ENCODE assay signal across 16 mouse cellular contexts in genomic region chr5:147068876-147069275, GRCm38 (mm10). TPM values are rescaled to one million over a fixed set of nuclear protein-coding genes. Genes with fewer than 3 reads are reported as not detected.
DNase-seq lines count a peak whose midpoint lies in the region; TF ChIP-seq lines count a peak whose summit lies in the region.
"Had no signal": no experiment of that assay in that cellular context is flagged by ENCODE, and none has a peak within 500 bp of the region (broad histone marks: within the 10 kb centered on the region; RNA-seq: fewer than 3 reads in every experiment).

No protein-coding gene starts in this region.

- no peak overlapping the region for H3K27ac ChIP-seq in kidney, adult 2 months (ENCODE audit: insufficient read depth, low read depth, low read length)
- H3K27ac ChIP-seq: intestine, embryonic 15.5 days; macrophage; neural tube, embryonic 15.5 days had no signal

- intact Hi-C loops in heart, postnatal 25 days (cut with DNase I), result no loop called here

- peaks cover 26% of the 10 kb centered on the region for H3K4me1 ChIP-seq in kidney, adult 2 months (ENCODE audit: control insufficient read depth, insufficient read depth, low read length)
- H3K4me1 ChIP-seq: neural tube, embryonic 15.5 days had no signal

- TF ChIP-seq CTCF in kidney, adult 2 months (conservative IDR thresholded peaks at IDR 0.05; ENCODE audit: insufficient read depth, insufficient read length, low read depth, low read length), result no peak

- H3K4me3 ChIP-seq in kidney, adult 2 months (ENCODE audit: insufficient read depth, low read depth, low read length), result no peak overlapping the region
- H3K4me3 ChIP-seq: intestine, embryonic 15.5 days; neural tube, embryonic 15.5 days had no signal

- no peaks in the 10 kb centered on the region for H3K36me3 ChIP-seq in kidney, adult 2 months (ENCODE audit: control insufficient read depth, insufficient read depth, low read length)
- H3K36me3 ChIP-seq: intestine, embryonic 15.5 days; neural tube, embryonic 15.5 days had no signal

- 72% methylated on average over 5 of the region's 5 CpGs for WGBS in kidney, adult 2 months

- no peaks in the 10 kb centered on the region for H3K27me3 ChIP-seq in kidney, adult 2 months (replicated peaks; ENCODE audit: control insufficient read depth, insufficient read depth, low read length)
- H3K27me3 ChIP-seq: intestine, embryonic 15.5 days; neural tube, embryonic 15.5 days; Patski had no signal

- DNase-seq in kidney, postnatal 10 days, result peak; percentile 3
- no peak for DNase-seq in kidney, adult 2 months
- peak; percentile 95 for DNase-seq in brain, adult 2 months (ENCODE audit: low read depth, low spot score)
- DNase-seq in cerebellum, adult 18-20 months, result peak; percentile 80 to 83
- DNase-seq in layer of hippocampus, adult 18-20 months (ENCODE audit: low spot score in 2 of 2), result peak; percentile 81 to 93
- DNase-seq in embryo, embryonic 10 days (ENCODE audit: low spot score), result no peak
- DNase-seq in heart, postnatal 25 days (ENCODE audit: low spot score), result no peak
- DNase-seq: adrenal gland, postnatal 10 days; heart, postnatal 14 days; kidney, postnatal 36 days; right cerebral cortex, postnatal 14 days; thymus, postnatal 14 days had no signal

- TF ChIP-seq POLR2A in kidney, adult 2 months (IDR thresholded peaks at IDR 0.05; ENCODE audit: low read depth, low read length), result no peak

RNA-seq across cellular contexts. Expression of gene Lnx2, which starts 7.5 kb away (rescaled TPM):
- polyA plus RNA-seq in kidney, adult 2 months (2012; rRNA removed), result 24.1 TPM in 2 replicates
- 1 to 10 TPM; 5.8 to 5.9 TPM for total RNA-seq in layer of hippocampus, adult 18-20 months (2021)
- 10 to 100 TPM; 10.1 to 10.7 TPM for total RNA-seq in heart, postnatal 25 days (2021)

RNA-seq across cellular contexts. Expression of gene Polr1d, which starts 8.0 kb away (rescaled TPM):
- 44.8 and 55.9 TPM in 2 replicates for polyA plus RNA-seq in kidney, adult 2 months (2012; rRNA removed)
- total RNA-seq in layer of hippocampus, adult 18-20 months (2021), result 10 to 100 TPM; 64.6 to 69.8 TPM
- total RNA-seq in heart, postnatal 25 days (2021), result 10 to 100 TPM; 73.2 to 73.8 TPM

Comparison
In these comparisons a context has a peak if more than half of its experiments do, and no peak if none do; other contexts are left out.
1. DNase-seq: peak in kidney, postnatal 10 days (single experiment), brain, adult 2 months (single experiment), cerebellum, adult 18-20 months (2 of 2) and layer of hippocampus, adult 18-20 months (2 of 2); none in kidney, adult 2 months (single experiment), embryo, embryonic 10 days (single experiment) and heart, postnatal 25 days (single experiment).